Mouse (Mus musculus): ENCODE data around the gene Gpank1.
A peak's percentile ranks its signal among the peaks of the same experiment; 100 is the strongest.

Gene Gpank1

GRCm38 (mm10) chr17:35121143-35121799 is at the start of gene Gpank1:
Gene Gpank1 (plus strand): TSS chr17:35121455.
- peak; percentile 99 for DNase-seq

GRCm38 (mm10) chr17:35074097-35074496 is 47.2 kb upstream of the Gpank1 start:
- DNase-seq = no peak

GRCm38 (mm10) chr17:35076507-35077176 is 44.6 kb upstream of the Gpank1 start, which contains the start of gene Ly6g6e:
Gene Ly6g6e (plus strand): TSS chr17:35076902.
- DNase-seq = no peak

- no peak for DNase-seq
Observed at GRCm38 (mm10) chr17:35077285-35077684, 44.0 kb upstream of the Gpank1 start.

GRCm38 (mm10) chr17:35077786-35078233 is 43.4 kb upstream of the Gpank1 start, which contains the start of gene Ly6g6d:
Gene Ly6g6d (minus strand): TSS chr17:35078065.
- peak; percentile 56 for DNase-seq

- DNase-seq = no peak
Observed at GRCm38 (mm10) chr17:35079778-35080177, 41.5 kb upstream of the Gpank1 start.

GRCm38 (mm10) chr17:35080248-35080647 is 41.0 kb upstream of the Gpank1 start:
- no peak for DNase-seq

GRCm38 (mm10) chr17:35080710-35081109 is 40.5 kb upstream of the Gpank1 start:
- no peak for DNase-seq

- DNase-seq = no peak
Observed at GRCm38 (mm10) chr17:35082841-35083576, 38.2 kb upstream of the Gpank1 start.

- DNase-seq = no peak
Observed at GRCm38 (mm10) chr17:35083929-35084497, 37.2 kb upstream of the Gpank1 start.

GRCm38 (mm10) chr17:35085208-35085865 is 35.9 kb upstream of the Gpank1 start, which contains the start of gene Ly6g6f:
Gene Ly6g6f (minus strand): TSS chr17:35085610.
- no peak for DNase-seq

- no peak for DNase-seq
Observed at GRCm38 (mm10) chr17:35088151-35088550, 33.1 kb upstream of the Gpank1 start.

GRCm38 (mm10) chr17:35088825-35089644 is 32.2 kb upstream of the Gpank1 start, which contains the start of gene Abhd16a:
Gene Abhd16a (plus strand): TSS chr17:35089263.
- peak; percentile 95 for DNase-seq

GRCm38 (mm10) chr17:35090166-35090932 is 30.9 kb upstream of the Gpank1 start:
- DNase-seq = no peak

- no peak for DNase-seq
Observed at GRCm38 (mm10) chr17:35092403-35093198, 28.7 kb upstream of the Gpank1 start.

- no peak for DNase-seq
Observed at GRCm38 (mm10) chr17:35094475-35095365, 26.5 kb upstream of the Gpank1 start.

- DNase-seq = no peak
Observed at GRCm38 (mm10) chr17:35096597-35096996, 24.7 kb upstream of the Gpank1 start.

GRCm38 (mm10) chr17:35097164-35097655 is 24.0 kb upstream of the Gpank1 start:
- DNase-seq = peak; percentile 61

All from layer of hippocampus, adult 9-11 months (tissue).